Mouse (Mus musculus) urinary bladder, postnatal 0 days (tissue): ENCODE data around the gene Apbb1. TPM values are rescaled to one million over a fixed set of nuclear protein-coding genes. Genes with fewer than 3 reads are reported as not detected.

Source experiments
- polyA plus RNA-seq: library from polyadenylated mRNA; unstranded; fragments of >200 nt; fragmentation: Nextera tagmentation; extraction: Ambion mirVana; gene quantifications from 2 replicates; pipeline ENCODE4 v1.2.1, GENCODE M21; 2015

Apbb1 gene
- 20.1 and 20.4 TPM in 2 replicates for polyA plus RNA-seq

DNA sequence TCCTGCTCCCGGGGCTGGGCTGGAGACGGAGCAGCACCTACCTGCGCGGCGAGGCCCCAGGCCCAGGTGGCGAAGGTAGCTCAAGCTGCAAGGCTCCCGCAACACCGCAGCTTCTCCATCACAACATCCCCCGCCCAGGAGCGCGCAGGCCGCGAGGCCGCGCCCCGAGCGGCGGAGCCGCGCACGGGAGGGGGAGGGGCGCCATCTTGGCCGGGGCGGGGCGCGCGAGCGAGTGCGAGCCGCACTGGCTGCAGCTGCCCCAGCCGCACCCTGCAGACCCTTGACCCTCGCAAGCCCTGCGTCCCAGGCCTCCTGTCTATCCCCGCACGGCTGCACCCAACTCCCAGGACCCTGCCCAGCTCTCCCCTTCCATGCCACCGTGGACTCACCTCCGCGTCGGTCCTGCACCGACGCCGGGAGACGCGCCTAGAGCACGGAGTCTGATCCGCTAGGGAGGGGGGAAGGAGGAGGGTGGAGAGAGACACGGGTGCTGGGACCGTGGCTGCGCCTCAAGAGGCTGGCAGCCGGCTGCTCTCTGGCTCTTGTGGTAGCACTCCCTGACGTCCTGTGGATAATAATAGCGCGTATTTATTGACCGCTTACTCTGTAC lies at the start of gene Apbb1:
Apbb1 (minus strand) TSS at position 560 of the 610 bp plus-strand sequence.

DNA sequence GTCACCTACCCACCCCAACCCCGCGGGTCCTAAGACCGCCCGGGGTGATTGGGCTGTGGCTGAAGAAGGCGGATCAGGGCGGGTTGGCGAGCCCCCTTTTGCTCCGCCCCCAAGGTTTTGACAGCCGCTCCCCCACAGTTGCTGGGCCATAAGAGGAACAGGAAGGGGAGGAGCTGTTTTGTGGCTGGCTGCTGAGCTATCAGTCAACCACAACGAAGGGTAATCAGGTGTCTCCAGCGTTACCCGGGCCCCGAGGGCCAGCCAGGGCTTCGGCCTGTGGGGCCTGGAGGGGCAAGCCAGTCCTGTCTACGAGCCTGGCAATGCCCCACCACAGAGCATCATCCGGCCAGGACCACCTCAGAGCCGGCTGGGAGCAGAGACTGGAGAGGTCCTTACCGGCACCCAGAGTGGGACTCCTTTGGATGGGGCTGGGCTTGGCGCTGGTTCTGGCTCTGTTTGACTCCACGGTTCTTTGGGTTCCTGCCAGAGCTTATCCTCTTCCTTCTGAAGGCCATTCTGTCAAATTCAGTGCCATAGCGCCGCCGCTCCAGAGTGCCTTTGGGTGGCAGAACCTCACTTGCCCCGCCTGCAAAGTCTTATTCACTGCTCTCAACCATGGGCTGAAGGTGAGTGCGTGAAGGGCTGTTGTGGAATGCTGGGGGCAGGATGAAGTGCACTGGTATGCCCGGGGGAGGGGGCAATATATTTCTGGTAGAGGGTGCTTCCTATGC lies 27.1 kb downstream of the Apbb1 start, which contains the start of gene Smpd1:
Smpd1 (plus strand) TSS at position 149 of the 731 bp plus-strand sequence.

Other genes starting within 250 kb of the Apbb1 start
- not detected in 2 replicates for gene Olfr690, start 247.5 kb downstream of the Apbb1 start, polyA plus RNA-seq
- gene Olfr691, start 239.4 kb downstream of the Apbb1 start, polyA plus RNA-seq = not detected in 2 replicates
- not detected in 2 replicates for gene Olfr692, start 213.4 kb downstream of the Apbb1 start, polyA plus RNA-seq
- not detected in 2 replicates for gene Gm5901, start 206.6 kb downstream of the Apbb1 start, polyA plus RNA-seq
- 24.4 and 25.0 TPM in 2 replicates for gene Fam160a2, start 181.6 kb downstream of the Apbb1 start, polyA plus RNA-seq
- gene Cnga4, start 177.1 kb downstream of the Apbb1 start, polyA plus RNA-seq = 0.07 TPM in 1 of 2 replicates, not detected in the other
- not detected in 2 replicates for gene Cckbr, start 155.9 kb downstream of the Apbb1 start, polyA plus RNA-seq
- 609 and 647 TPM in 2 replicates for gene Cavin3, start 99.4 kb downstream of the Apbb1 start, polyA plus RNA-seq
- gene Smpd1, start 27.3 kb downstream of the Apbb1 start, polyA plus RNA-seq = 28.9 and 31.0 TPM in 2 replicates
- gene Hpx, start 18.5 kb upstream of the Apbb1 start, polyA plus RNA-seq = 0.79 and 2.3 TPM in 2 replicates
- 36.2 and 40.7 TPM in 2 replicates for gene Trim3, start 51.9 kb upstream of the Apbb1 start, polyA plus RNA-seq
- 202 and 204 TPM in 2 replicates for gene Timm10b, start 58.4 kb upstream of the Apbb1 start, polyA plus RNA-seq
- gene Arfip2, start 58.8 kb upstream of the Apbb1 start, polyA plus RNA-seq = 50.8 and 51.2 TPM in 2 replicates
- 27.3 and 48.5 TPM in 2 replicates for gene Gm45799, start 58.9 kb upstream of the Apbb1 start, polyA plus RNA-seq
- gene Dnhd1, start 69.2 kb upstream of the Apbb1 start, polyA plus RNA-seq = 0.42 and 0.56 TPM in 2 replicates
- 997 and 1,007 TPM in 2 replicates for gene Ilk, start 154.9 kb upstream of the Apbb1 start, polyA plus RNA-seq
- 21.7 and 26.0 TPM in 2 replicates for gene Rrp8, start 155.7 kb upstream of the Apbb1 start, polyA plus RNA-seq
- 83.7 and 100 TPM in 2 replicates for gene Taf10, start 162.7 kb upstream of the Apbb1 start, polyA plus RNA-seq
- gene Tpp1, start 170.6 kb upstream of the Apbb1 start, polyA plus RNA-seq = 82.6 and 86.1 TPM in 2 replicates
- gene Dchs1, start 206.0 kb upstream of the Apbb1 start, polyA plus RNA-seq = 2.9 and 3.0 TPM in 2 replicates
- gene Mrpl17, start 229.4 kb upstream of the Apbb1 start, polyA plus RNA-seq = 395 and 404 TPM in 2 replicates